8 mouse cellular contexts compared by ENCODE assay signal in the genomic region with DNA sequence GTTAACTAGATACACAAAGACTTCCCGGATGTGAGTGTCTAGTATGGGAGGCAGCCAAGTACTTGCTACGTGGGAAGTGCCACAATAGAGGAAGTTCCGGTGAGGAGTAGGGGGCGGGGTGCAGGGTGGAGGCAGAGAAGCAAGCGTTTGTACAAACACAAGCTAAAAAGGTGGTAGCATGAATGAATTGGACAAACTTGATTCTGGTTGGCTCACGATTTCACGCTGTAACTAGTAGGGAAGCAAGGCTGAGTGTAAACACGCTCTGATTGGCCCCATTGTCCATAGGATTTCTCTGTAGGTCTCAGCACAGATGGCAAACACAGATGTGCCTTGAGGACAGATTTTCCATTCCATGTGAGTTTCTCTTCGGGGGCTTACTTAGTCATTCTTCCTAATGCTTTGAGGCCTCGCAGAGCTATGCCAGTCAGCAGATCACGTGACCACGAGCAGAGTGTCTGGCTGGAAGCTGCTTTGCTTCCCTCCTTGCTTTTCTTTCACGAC.
DNase-seq lines count a peak whose midpoint lies in the region; ATAC-seq and TF ChIP-seq lines count a peak whose summit lies in the region.

No protein-coding gene starts in this region.

- H3K9ac ChIP-seq in forebrain, embryonic 16.5 days (replicated peaks; ENCODE audit: low read depth, low read length): no peak overlapping the region
- H3K9ac ChIP-seq in stomach, embryonic 16.5 days (ENCODE audit: low read length): no peak overlapping the region

- H3K27ac ChIP-seq in forebrain, embryonic 16.5 days (ENCODE audit: low read length): no peak overlapping the region
- H3K27ac ChIP-seq in left cerebral cortex, adult 2 months: no peak overlapping the region
- peak overlapping the region; percentile 47; the same call in 1 of the 2 replicates for H3K27ac ChIP-seq in stomach, embryonic 16.5 days (ENCODE audit: low read length)
- H3K27ac ChIP-seq in layer of hippocampus, adult 2 months: no peak overlapping the region

- ATAC-seq in forebrain, embryonic 16.5 days: peak; percentile 93
- ATAC-seq in megakaryocyte, adult 5-6 weeks (ENCODE audit: poor library complexity, severe bottlenecking): peak; percentile 49; the same call in 1 of the 2 replicates
- ATAC-seq in stomach, embryonic 16.5 days (ENCODE audit: insufficient read depth, low FRiP score): peak; percentile 82

- TF ChIP-seq CTCF in left cerebral cortex, adult 2 months (IDR thresholded peaks at IDR 0.05): no peak
- no peak for TF ChIP-seq CTCF in layer of hippocampus, adult 2 months (conservative IDR thresholded peaks at IDR 0.05)

- 45% methylated on average over 13 of the region's 13 CpGs for WGBS in forebrain, embryonic 16.5 days
- WGBS in stomach, embryonic 16.5 days: 45% methylated on average over 13 of the region's 13 CpGs

- DNase-seq in brain, embryonic 18.5 days (ENCODE audit: low read depth, low spot score): peak; percentile 34
- peak; percentile 52 to 62 for DNase-seq in heart, postnatal 36 days
- DNase-seq in left cerebral cortex, adult 2 months (ENCODE audit: extremely low spot score in 1 of 2, low spot score in 2 of 2): peak; percentile 26 to 31
- DNase-seq in spleen, adult 18-20 months: no peak
- no peak for DNase-seq in layer of hippocampus, adult 2 months (ENCODE audit: low spot score in 2 of 2)

- peak overlapping the region; percentile 18; the same call in 1 of the 2 replicates for H3K4me3 ChIP-seq in forebrain, embryonic 16.5 days (replicated peaks; ENCODE audit: low read length)
- H3K4me3 ChIP-seq in left cerebral cortex, adult 2 months: no peak overlapping the region
- H3K4me3 ChIP-seq in stomach, embryonic 16.5 days (replicated peaks; ENCODE audit: low read length): no peak overlapping the region
- H3K4me3 ChIP-seq in layer of hippocampus, adult 2 months: no peak overlapping the region

- intact Hi-C loops in heart, postnatal 36 days (cut with DNase I): loop anchor here (5.0 kb wide), 1 partner anchor 72 kb away; no protein-coding TSS in a partner anchor
- intact Hi-C loops in left cerebral cortex, adult 2 months (cut with DNase I): no loop called here

- no peaks in the 10 kb centered on the region for H3K9me3 ChIP-seq in forebrain, embryonic 16.5 days (ENCODE audit: control insufficient read depth, low read length)
- no peaks in the 10 kb centered on the region for H3K9me3 ChIP-seq in stomach, embryonic 16.5 days (replicated peaks; ENCODE audit: control insufficient read depth, low read length)

- no peaks in the 10 kb centered on the region for H3K4me1 ChIP-seq in forebrain, embryonic 16.5 days (replicated peaks; ENCODE audit: control insufficient read depth, insufficient read depth, low read length)
- peaks cover 9% of the 10 kb centered on the region; the same call in 1 of the 2 replicates for H3K4me1 ChIP-seq in stomach, embryonic 16.5 days (ENCODE audit: control insufficient read depth, insufficient read depth, low read length)

- no peaks in the 10 kb centered on the region for H3K27me3 ChIP-seq in forebrain, embryonic 16.5 days (replicated peaks; ENCODE audit: control insufficient read depth, insufficient read depth, low read length)
- no peaks in the 10 kb centered on the region for H3K27me3 ChIP-seq in stomach, embryonic 16.5 days (ENCODE audit: control insufficient read depth, insufficient read depth, low read length)

- no peaks in the 10 kb centered on the region for H3K36me3 ChIP-seq in forebrain, embryonic 16.5 days (ENCODE audit: control insufficient read depth, insufficient read depth)
- no peaks in the 10 kb centered on the region for H3K36me3 ChIP-seq in stomach, embryonic 16.5 days (ENCODE audit: control insufficient read depth, insufficient read depth, low read length)

- H3K4me2 ChIP-seq in forebrain, embryonic 16.5 days (ENCODE audit: low read length): peak overlapping the region; percentile 31
- no peak overlapping the region for H3K4me2 ChIP-seq in stomach, embryonic 16.5 days (ENCODE audit: low read depth, low read length)

Comparison
In these comparisons a context has a peak if more than half of its experiments do, and no peak if none do; other contexts are left out.
1. DNase-seq: peak in brain, embryonic 18.5 days (single experiment), heart, postnatal 36 days (2 of 2) and left cerebral cortex, adult 2 months (2 of 2); none in spleen, adult 18-20 months (0 of 2) and layer of hippocampus, adult 2 months (0 of 2).
2. Peak in every context shown above with its lines, with median percentiles within 50 percentile points of each other: ATAC-seq.